Mouse (Mus musculus) retina, embryonic 14.5 days (tissue): ENCODE measurements around the gene Gm49380.

Experiments used
- DNase-seq: peaks from one replicate; pipeline ENCODE4 v3.0.0-alpha.2; 2015; ENCODE audit warnings: low spot score

Gm49380 gene

DNA sequence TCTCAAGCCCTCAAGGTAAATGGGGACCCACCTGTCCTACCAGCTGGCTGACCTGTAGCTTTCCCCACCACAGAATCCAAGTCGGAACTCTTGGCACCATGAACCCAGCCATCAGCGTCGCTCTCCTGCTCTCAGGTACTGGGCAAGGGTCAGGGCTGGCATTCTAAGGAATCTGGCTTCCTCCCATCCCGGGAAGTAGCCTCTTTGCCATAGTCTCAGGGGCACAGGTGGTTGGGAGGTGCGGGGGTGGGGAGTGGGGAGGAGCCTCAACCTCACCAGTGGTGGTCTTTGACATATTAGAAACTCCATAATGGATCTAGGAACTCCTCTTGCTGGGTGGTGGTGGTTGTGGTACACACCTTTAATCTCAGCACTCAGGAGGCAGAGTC is 67.4 kb downstream of the Gm49380 start:
- DNase-seq, result no peak

DNA sequence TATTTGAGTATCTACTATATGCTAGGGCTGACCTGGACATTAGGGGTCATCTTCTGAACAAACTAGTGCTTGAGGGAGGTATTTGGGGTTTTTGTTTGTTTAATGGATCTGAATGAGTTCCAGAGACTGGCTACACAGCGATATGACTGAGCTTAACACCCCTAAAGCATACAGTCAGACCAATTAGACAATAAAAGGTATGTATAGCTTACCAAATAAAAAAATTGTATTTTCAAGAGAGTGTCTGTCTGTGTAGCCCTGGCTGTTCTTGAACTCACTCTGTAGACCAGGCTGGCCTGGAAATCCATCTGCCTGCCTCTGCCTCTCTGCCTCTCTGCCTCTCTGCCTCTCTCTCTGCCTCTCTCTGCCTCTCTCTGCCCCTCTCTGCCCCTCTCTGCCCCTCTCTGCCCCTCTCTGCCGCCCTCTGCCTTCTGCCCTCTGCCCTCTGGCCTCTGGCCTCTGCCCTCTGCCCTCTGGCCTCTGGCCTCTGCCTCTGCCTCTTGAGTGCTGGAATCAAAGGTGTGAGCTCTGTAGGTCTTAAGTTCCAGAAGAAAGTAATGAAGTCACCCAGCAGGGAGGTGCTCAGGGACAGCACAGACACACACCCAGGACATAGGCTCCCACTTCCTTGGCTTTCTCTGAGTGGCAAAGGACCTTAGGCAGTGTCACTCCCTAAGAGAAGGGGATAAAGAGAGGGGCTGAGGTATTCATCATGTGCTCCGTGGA is 68.0 kb downstream of the Gm49380 start:
- no peak for DNase-seq

DNA sequence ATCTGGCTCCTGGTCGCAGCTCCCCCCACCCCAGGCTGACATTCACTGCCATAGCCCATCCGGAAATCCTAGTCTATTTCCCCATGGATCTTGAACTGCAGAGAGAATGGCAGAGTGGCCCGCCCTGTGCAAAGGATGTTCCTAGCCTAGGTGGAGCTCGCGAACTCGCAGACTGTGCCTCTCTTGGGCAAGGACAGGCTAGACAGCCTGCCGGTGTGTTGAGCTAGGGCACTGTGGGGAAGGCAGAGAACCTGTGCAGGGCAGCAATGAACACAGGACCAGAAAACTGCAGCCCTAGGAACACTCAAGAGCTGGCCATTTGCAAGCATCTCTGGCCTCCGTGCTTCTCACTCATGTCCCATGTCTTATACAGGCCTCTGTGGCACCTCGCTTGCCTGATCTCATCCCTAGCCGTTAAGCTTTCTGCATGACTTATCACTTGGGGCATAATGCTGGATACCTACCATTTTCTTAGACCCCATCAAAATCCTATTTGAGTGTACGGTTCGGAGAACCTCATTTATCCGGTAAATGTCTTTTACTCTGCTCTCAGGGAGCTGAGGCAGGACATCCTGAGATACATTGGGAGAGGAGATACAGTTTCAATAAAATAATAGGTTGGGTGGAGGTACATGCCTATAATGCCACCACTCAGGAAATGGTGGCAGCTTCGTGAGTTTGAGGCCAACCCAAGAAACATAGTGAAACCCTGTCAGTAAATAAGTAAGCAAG is 68.7 kb downstream of the Gm49380 start:
- DNase-seq, result no peak

DNA sequence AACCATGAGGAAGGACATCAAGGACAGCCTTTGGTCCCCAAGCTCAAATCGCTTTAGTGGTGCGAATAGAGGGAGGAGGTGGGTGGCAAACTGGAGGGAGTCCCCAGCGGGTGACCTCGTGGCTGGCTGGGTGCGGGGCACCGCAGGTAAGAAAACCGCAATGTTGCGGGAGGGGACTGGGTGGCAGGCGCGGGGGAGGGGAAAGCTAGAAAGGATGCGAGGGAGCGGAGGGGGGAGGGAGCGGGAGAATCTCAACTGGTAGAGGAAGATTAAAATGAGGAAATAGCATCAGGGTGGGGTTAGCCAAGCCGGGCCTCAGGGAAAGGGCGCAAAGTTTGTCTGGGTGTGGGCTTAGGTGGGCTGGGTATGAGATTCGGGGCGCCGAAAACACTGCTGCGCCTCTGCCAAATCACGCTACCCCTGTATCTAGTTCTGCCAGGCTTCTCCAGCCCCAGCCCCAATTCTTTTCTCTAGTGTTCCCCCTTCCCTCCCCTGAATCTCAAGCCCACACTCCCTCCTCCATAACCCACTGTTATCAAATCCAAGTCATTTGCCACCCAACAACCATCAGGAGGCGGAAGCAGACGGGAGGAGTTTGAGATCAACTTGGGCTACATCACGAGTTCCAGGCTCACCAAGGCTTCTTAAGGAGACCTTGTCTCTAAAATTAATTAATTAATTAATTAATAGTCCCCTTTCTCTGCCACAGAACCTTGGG is 69.4 kb downstream of the Gm49380 start:
- no peak for DNase-seq

DNA sequence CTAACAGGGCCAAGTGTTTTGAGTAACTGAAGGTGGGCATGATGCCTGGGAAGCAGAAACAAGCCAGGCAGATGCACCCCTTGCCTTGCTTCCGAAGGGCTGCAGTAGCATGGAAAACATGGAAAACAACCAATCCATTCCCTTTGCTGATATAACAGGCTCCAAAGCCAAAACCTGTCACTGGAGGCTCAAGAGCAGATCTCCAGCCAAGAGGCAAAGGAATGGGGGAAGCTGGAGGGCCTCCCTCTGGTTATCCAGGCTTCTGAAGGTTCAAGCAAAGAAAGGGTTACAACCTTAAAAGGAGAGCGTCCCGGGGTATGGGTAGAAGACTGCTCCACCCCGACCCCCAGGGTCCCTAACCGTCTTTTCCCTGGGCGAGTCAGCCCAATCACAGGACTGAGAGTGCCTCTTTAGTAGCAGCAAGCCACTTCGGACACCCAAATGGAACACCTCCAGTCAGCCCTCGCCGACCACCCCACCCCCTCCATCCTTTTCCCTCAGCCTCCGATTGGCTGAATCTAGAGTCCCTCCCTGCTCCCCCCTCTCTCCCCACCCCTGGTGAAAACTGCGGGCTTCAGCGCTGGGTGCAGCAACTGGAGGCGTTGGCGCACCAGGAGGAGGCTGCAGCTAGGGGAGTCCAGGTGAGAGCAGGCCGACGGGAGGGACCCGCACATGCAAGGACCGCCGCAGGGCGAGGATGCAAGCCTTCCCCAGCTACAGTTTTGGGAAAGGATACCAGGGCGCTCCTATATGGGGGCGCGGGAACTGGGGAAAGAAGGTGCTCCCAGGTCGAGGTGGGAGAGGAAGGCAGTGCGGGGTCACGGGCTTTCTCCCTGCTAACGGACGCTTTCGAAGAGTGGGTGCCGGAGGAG is 70.2 kb downstream of the Gm49380 start, which contains the start of gene Thy1:
Thy1 (plus strand) TSS at position 549 of the 872 bp plus-strand sequence.
- DNase-seq, result peak; percentile 46

DNA sequence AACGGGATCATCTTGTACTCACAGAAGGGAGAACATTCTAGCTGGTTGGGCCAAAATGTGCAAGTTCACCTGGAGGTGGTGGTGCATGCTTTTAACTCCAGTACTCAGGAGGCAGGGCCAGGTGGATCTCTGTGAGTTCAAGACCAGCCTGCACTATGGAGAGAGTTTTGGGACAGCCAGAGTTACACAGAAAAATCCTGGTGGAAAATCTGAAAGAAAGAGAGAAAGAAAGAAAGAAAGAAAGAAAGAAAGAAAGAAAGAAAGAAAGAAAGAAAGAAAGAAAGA is 71.0 kb downstream of the Gm49380 start:
- DNase-seq, result no peak

- no peak for DNase-seq
These were observed 71.5 kb downstream of the Gm49380 start for GRCm38 (mm10) chr9:44041511-44042395.

- DNase-seq, result no peak
These were observed 76.2 kb downstream of the Gm49380 start for GRCm38 (mm10) chr9:44037106-44037505.

DNA sequence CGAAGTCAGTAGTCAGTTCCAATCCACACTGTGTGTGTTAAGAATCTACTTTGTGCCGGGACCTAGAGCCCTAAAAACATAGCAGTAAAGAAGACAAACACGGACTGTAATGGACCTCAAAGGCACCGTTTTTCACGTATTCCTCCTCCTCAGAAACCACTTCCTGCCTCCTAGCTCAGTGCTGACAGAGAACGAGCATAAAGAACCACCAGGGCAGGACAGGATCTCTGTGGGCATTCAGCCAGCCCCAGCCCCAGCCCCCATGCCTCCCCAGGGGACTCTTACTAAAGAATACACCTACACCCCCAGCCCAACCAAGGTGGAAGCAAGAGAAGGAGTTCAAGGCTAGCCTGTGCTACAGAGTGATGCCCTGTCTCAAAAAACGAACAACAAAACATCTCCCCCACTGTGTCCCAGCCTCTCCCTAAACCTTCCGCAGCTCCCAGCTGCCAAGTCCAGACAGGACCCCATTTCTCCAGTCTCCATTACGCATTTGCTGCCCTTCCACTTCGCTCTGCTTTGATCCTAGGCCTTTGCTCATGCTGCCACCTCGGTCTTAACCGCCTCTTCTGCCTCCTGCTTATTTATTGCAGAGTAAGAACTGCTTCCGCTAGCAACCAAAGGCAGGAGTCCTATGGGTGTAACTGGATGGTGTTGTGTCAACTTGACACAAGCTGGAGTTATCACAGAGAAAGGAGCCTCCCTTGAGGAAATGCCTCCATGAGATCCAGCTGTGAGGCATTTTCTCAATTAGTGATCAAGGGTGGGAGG is 79.2 kb downstream of the Gm49380 start:
- DNase-seq, result no peak

DNA sequence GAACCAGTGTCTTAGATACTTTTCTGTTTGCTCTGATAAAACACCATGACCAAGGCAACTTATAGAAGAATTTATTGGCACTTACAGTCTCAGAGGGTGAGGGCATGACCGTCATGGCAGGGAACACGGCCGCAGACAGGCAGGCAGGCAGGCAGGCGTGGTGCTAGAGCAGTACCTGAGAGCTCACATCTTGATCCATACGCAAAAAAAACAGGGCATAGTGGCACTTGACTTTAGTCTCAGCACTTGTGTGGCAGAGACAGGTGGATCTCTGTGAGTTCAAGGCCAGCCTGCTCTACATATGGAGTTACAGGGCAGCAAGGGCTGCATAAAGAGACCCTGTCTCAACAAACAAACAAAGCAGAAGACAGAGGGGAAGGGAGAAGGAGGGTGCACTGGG is 80.0 kb downstream of the Gm49380 start:
- DNase-seq, result no peak

- no peak for DNase-seq
These were observed 81.4 kb downstream of the Gm49380 start for GRCm38 (mm10) chr9:44031946-44032345.

- DNase-seq, result no peak
These were observed 82.2 kb downstream of the Gm49380 start for GRCm38 (mm10) chr9:44031079-44031478.

DNA sequence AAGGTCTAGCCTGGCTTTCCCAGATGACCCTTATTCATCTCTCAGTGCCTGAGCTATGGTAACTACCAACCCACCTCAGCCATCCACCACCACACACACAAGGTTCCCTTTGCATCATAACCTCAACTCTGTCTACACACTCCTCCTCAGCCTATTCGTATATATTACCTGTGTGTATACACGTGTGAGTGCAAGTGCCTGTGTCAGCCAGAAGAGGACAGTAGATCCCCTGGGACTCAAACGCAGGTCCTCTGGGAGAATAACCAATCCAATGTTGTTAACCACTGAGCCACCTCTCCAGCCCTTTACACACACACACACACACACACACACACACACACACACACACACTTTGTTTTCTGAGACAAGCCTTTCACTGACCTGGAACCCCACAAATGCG is 82.7 kb downstream of the Gm49380 start:
- DNase-seq, result no peak

- DNase-seq, result no peak
These were observed 83.6 kb downstream of the Gm49380 start for GRCm38 (mm10) chr9:44029580-44030236.

- no peak for DNase-seq
These were observed 89.2 kb downstream of the Gm49380 start for GRCm38 (mm10) chr9:44024096-44024495.

DNA sequence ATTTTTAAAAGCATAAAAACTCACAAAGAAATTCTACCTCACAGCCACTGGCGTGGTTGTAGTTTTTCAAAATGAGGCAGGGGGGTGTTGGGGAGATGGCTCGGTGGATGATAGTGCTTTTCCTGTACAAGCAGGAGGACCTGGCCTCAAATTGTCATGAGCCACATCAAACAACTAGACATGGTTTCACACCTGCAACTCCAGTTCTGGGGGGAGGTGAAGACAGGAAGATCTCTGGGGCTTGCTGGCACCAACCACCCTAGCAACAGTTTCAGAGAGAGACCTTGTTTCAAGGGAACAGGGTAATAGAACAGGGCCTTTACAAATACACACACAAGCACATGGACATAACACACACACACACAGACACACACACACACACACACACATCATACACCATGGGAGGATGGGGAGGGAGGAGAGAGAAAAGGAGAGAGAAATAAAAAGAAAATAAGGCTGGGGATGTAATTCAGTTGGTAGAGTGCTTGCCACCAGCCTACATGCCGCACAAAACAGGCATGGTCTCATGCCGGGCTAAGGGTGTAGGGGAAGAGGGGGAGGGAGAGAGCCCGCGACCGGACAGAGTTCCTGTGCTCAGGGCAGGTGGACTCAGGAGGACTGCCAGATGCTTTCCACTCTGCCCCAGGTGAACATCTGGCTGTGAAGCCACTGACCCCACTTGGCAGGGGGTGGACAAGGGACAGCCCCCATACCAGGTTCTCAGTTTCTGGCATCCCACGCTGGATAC is 91.0 kb downstream of the Gm49380 start:
- DNase-seq, result no peak

DNA sequence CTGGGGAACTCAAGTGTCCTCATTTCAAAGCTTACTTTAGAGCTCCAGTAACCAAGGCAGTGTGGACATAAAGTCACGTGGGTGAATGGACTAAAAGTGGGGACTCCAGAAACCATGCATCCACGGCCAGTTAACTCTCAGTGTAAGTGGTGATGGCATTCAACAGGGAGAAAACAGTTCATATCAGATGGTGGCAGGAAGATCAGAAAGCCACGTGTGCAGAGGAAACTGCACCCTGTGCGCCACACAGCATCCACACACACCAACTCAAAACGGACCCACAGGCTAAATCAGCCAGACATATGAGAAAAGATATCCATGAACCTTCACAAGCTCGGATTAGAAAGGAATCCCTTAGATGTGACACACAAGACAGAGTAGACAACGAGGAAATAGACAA is 93.3 kb downstream of the Gm49380 start:
- DNase-seq, result no peak

- no peak for DNase-seq
These were observed 95.5 kb downstream of the Gm49380 start for GRCm38 (mm10) chr9:44017846-44018245.
